Mouse (Mus musculus): Measurements from ENCODE around the gene Kmt5c. TPM values are rescaled to one million over a fixed set of nuclear protein-coding genes. Genes with fewer than 3 reads are reported as not detected.

The Kmt5c gene
- 63.7 and 66.8 TPM in 2 replicates for polyA plus RNA-seq (2015; fragmentation: Nextera tagmentation; extraction: Ambion mirVana)

DNA sequence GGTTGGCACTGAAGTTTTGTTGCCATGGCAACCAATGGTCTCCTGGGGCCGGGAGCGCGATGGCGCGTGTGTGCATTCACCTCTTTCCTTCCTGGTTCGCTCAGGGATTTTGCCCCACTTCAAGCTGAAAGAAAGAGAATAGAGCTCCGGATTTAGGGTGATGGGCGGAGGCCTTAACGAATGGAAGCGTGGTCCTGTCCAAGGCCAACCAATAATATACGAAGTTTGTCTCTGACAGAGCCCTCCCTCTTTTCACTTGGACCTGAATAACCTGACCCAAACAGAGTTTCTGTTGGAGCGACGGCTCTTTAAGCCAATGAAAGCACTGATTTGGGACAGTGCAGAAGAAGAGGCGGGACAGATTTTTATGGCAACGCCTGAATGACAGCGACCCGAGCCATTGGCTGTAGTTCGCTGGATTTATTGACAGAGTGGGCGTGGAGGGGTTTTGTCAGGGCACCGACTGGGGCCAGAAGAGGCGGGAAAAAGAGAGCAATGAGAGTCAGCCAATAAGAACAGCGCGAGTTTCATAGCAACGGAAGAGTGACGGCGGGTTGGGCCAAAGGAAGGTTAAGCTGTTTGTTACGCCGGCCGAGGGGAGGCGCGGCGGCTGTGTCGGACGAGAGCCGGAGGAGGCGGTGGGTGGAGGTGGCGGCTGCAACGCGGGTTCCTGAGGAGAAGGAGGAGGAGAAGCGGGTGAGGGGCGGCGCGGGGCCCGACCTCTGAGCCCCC lies at the start of gene Kmt5c:
TSS of gene Kmt5c (plus strand) at position 572 of the 732 bp plus-strand sequence.
- WGBS = under 1% methylated on average over 34 of the region's 44 CpGs
- H3K9ac ChIP-seq = peak within 1 kb of the TSS; percentile 77
- H3K27me3 ChIP-seq (replicated peaks) = no peaks in the 10 kb centered on the region
- no peaks in the 10 kb centered on the region for H3K9me3 ChIP-seq
- H3K4me1 ChIP-seq (replicated peaks) = peaks cover 31% of the 10 kb centered on the region
- ATAC-seq = peak; percentile 97
- peak within 1 kb of the TSS; percentile 86 for H3K27ac ChIP-seq
- peak within 1 kb of the TSS; percentile 60 for H3K4me3 ChIP-seq (replicated peaks)
- peak within 1 kb of the TSS; percentile 83 for H3K4me2 ChIP-seq (replicated peaks)
- H3K36me3 ChIP-seq = 0 out of 2 replicates have a peak, but pooled peaks cover 9% of the 10 kb centered on the region

DNA sequence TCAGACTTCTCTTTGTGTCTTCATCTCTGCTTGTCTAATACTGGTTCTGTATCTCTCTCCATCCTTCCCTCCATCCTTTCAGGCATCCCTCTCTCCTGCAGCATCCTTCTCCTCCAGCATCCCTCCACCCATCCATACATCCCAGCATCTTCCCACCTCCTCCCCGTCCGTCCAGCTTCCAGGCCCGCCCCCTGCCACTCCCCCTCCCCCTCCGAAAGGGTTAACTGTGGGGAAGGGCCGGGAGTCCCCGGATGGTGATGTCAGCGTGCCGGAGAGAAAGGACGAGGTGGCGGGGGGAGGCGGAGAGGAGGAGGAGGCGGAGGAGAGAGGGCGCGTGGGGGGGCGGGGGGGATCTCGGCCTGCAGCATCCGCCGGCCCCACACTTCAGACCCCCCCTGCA lies 49.5 kb upstream of the Kmt5c start, which contains the start of gene Brsk1:
TSS of gene Brsk1 (plus strand) at position 218 of the 400 bp plus-strand sequence.
- Histone ChIP-seq H3K4me1 (replicated peaks) (peaks cover 4% of the 10 kb centered on the region; the same call in 1 of the 2 replicates), H3K36me3 (peaks cover 5% of the 10 kb centered on the region; the same call in 1 of the 2 replicates)
- under 1% methylated on average over 6 of the region's 18 CpGs for WGBS

DNA sequence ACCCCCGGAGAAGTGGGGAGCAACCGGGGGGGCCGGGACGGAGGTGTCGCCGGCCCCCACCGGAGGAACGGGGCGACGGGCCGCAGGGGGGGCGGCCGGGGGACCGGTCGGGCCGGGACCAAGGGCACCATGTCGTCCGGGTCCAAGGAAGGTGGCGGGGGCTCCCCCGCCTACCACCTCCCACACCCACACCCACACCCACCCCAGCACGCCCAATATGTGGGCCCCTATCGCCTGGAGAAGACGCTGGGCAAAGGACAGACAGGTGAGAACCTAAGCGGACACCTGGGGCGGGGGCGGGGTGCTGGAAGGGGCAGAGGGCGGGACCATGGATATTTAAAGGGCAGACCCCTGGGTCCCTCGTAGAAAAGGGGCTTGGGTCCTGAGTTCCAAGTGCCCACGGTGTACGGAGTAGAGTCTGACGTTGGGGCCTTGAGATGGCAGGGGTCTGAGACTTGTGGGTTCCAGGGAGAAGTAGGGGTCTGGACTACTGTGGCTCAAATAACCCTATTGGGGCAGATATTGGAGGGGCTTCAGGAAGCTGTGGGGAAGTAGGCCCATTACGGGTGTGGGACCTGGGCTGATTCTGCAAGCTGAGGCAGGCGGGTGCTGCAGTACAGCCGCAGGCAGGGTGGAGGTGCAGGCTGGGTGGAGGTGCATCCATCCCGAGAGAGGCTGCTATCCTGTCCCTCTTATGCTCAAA lies 48.8 kb upstream of the Kmt5c start:
- peak overlapping the region; percentile 91 for H3K4me2 ChIP-seq (replicated peaks)
- H3K4me1 ChIP-seq (replicated peaks) = peaks cover 4% of the 10 kb centered on the region; the same call in 1 of the 2 replicates
- WGBS = 6% methylated on average over 24 of the region's 35 CpGs
- peak; percentile 73 for ATAC-seq
- peak overlapping the region; percentile 81 for H3K27ac ChIP-seq
- H3K27me3 ChIP-seq (replicated peaks) = no peaks in the 10 kb centered on the region
- H3K9ac ChIP-seq = peak overlapping the region; percentile 85
- peaks cover 5% of the 10 kb centered on the region; the same call in 1 of the 2 replicates for H3K36me3 ChIP-seq
- no peaks in the 10 kb centered on the region for H3K9me3 ChIP-seq
- H3K4me3 ChIP-seq (replicated peaks) = peak overlapping the region; percentile 70

More for the DNA sequence above, 49.5 kb upstream of the Kmt5c start, which contains the start of gene Brsk1:
- Histone ChIP-seq H3K27me3 (replicated peaks) (no peaks in the 10 kb centered on the region), H3K27ac (peak within 1 kb of the TSS; percentile 81), H3K4me3 (replicated peaks) (peak within 1 kb of the TSS; percentile 70), H3K4me2 (replicated peaks) (peak within 1 kb of the TSS; percentile 91), H3K9me3 (no peaks in the 10 kb centered on the region), H3K9ac (peak within 1 kb of the TSS; percentile 85)
- peak; percentile 67 for ATAC-seq

GRCm38 (mm10) chr7:4693004-4693403 lies 46.9 kb upstream of the Kmt5c start:
- WGBS = 89% methylated on average over 6 of the region's 6 CpGs
- Histone ChIP-seq H3K9ac (no peak overlapping the region), H3K4me1 (replicated peaks) (peaks cover 4% of the 10 kb centered on the region; the same call in 1 of the 2 replicates), H3K9me3 (no peaks in the 10 kb centered on the region), H3K4me2 (replicated peaks) (no peak overlapping the region), H3K4me3 (replicated peaks) (no peak overlapping the region), H3K27me3 (replicated peaks) (no peaks in the 10 kb centered on the region), H3K36me3 (peaks cover 5% of the 10 kb centered on the region; the same call in 1 of the 2 replicates), H3K27ac (no peak overlapping the region)
- no peak for ATAC-seq

DNA sequence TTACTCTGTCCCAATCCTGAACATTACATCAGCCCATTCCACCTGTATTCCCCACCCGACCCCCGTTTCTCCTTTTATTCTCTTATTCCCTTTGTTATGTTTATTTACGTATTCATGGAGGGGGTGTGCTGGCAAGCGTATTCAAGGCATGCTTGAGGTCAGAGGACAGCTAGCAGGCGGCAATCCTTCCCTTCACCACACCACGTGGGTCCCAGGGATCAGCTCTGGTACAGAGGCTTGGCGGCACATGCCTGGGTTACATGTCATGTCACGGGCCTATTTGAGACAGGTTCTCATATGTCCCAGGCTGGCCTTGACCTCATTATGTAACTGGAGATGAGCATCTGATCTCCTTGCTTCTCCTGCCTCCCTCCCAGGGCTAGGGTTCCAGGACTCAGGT lies 37.6 kb upstream of the Kmt5c start:
- Histone ChIP-seq H3K4me2 (replicated peaks) (no peak overlapping the region), H3K4me3 (replicated peaks) (no peak overlapping the region), H3K9ac (no peak overlapping the region), H3K4me1 (replicated peaks) (no peaks in the 10 kb centered on the region), H3K27ac (no peak overlapping the region), H3K36me3 (no peaks in the 10 kb centered on the region), H3K9me3 (no peaks in the 10 kb centered on the region), H3K27me3 (replicated peaks) (no peaks in the 10 kb centered on the region)
- no peak for ATAC-seq
- 64% methylated on average over 8 of the region's 8 CpGs for WGBS

- no peaks in the 10 kb centered on the region for H3K27me3 ChIP-seq (replicated peaks)
- H3K4me2 ChIP-seq (replicated peaks) = no peak overlapping the region
- H3K27ac ChIP-seq = no peak overlapping the region
- 88% methylated on average over 7 of the region's 7 CpGs for WGBS
- no peak for ATAC-seq
- H3K36me3 ChIP-seq = peaks cover 3% of the 10 kb centered on the region; the same call in 1 of the 2 replicates
- no peaks in the 10 kb centered on the region for H3K9me3 ChIP-seq
- no peaks in the 10 kb centered on the region for H3K4me1 ChIP-seq (replicated peaks)
- no peak overlapping the region for H3K9ac ChIP-seq
- no peak overlapping the region for H3K4me3 ChIP-seq (replicated peaks)
Observed at GRCm38 (mm10) chr7:4703195-4703594, 36.7 kb upstream of the Kmt5c start.

DNA sequence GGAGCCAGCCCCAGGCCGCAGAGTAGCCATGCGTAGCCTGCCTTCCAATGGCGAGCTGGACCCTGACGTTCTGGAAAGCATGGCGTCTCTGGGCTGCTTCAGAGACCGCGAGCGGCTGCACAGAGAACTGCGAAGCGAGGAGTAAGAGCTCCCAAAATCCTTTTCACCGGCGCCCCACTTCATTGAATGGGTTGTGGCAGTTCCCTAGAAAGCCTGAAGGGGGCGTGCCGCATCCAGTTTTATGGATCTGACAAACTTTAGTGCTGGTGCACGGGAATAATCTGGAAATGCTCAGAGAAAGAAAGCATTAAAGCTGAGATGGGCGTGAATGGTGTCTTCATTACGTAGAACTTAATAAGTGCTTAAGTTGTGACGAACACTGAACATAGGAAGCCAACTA lies 34.8 kb upstream of the Kmt5c start:
- WGBS = 55% methylated on average over 18 of the region's 18 CpGs

GRCm38 (mm10) chr7:4712594-4712993 lies 27.3 kb upstream of the Kmt5c start:
- peaks cover 30% of the 10 kb centered on the region for H3K36me3 ChIP-seq
- no peak for ATAC-seq
- 88% methylated on average over 3 of the region's 3 CpGs for WGBS

More for the DNA sequence above, 34.8 kb upstream of the Kmt5c start:
- ATAC-seq = no peak
- Histone ChIP-seq H3K4me3 (replicated peaks) (no peak overlapping the region), H3K36me3 (peaks cover 9% of the 10 kb centered on the region; the same call in 1 of the 2 replicates), H3K9me3 (no peaks in the 10 kb centered on the region), H3K4me2 (replicated peaks) (no peak overlapping the region), H3K9ac (no peak overlapping the region), H3K27ac (no peak overlapping the region), H3K27me3 (replicated peaks) (no peaks in the 10 kb centered on the region), H3K4me1 (replicated peaks) (no peaks in the 10 kb centered on the region)

DNA sequence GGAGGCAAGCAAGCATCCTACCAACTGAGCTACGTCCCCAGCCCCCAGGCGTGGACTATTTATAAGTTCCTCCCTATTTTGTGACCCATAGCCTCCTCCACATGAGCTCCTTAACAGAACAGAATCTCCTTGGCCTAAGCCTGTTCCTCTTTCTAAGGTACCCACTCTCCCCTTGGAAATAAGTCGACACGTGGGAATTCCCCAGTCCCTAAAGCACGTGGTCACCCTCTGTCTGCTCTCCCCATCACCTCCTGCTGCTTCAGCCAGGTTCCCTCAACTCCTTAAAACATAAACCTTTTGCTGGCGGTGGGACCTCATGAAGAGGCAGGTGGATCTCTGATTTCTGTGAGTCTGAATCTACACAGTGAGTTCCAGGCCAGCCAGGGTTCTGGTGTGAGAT lies 23.0 kb upstream of the Kmt5c start:
- no peak for ATAC-seq
- no peak overlapping the region for H3K27ac ChIP-seq
- H3K36me3 ChIP-seq = peaks cover 14% of the 10 kb centered on the region; the same call in 1 of the 2 replicates
- H3K9ac ChIP-seq = no peak overlapping the region
- H3K27me3 ChIP-seq (replicated peaks) = no peaks in the 10 kb centered on the region
- WGBS = 71% methylated on average over 6 of the region's 6 CpGs
- H3K4me3 ChIP-seq (replicated peaks) = no peak overlapping the region
- H3K4me2 ChIP-seq (replicated peaks) = no peak overlapping the region
- H3K4me1 ChIP-seq (replicated peaks) = no peaks in the 10 kb centered on the region
- no peaks in the 10 kb centered on the region for H3K9me3 ChIP-seq

More at GRCm38 (mm10) chr7:4712594-4712993, 27.3 kb upstream of the Kmt5c start:
- Histone ChIP-seq H3K4me2 (replicated peaks) (no peak overlapping the region), H3K9me3 (no peaks in the 10 kb centered on the region), H3K27ac (no peak overlapping the region), H3K27me3 (replicated peaks) (no peaks in the 10 kb centered on the region), H3K4me3 (replicated peaks) (no peak overlapping the region), H3K9ac (no peak overlapping the region), H3K4me1 (replicated peaks) (no peaks in the 10 kb centered on the region)

DNA sequence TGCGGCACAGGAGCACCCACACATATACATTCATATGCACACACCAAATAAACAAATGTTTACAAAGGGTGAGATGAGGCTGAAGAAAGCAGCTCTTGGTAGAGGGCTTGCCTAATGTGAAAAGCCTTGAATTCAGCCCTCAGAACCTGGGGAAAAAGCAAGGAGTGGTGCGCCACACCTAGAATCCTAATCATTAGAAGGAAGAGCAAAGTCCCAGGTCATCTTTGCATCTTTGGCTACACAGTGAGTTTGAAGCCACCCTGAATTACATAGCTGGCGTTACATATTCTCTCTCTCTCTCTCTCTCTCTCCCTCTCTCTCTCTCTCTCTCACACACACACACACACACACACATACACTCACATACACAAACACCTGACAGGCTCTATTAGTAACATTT lies 20.6 kb upstream of the Kmt5c start:
- 82% methylated on average over 3 of the region's 3 CpGs for WGBS
- Histone ChIP-seq H3K4me2 (replicated peaks) (no peak overlapping the region), H3K36me3 (0 out of 2 replicates have a peak, but pooled peaks cover 2% of the 10 kb centered on the region), H3K4me1 (replicated peaks) (peaks cover 5% of the 10 kb centered on the region; the same call in 1 of the 2 replicates), H3K9me3 (no peaks in the 10 kb centered on the region), H3K27ac (no peak overlapping the region), H3K4me3 (replicated peaks) (no peak overlapping the region), H3K9ac (no peak overlapping the region), H3K27me3 (replicated peaks) (no peaks in the 10 kb centered on the region)
- ATAC-seq = peak; percentile 51; the same call in 1 of the 2 replicates

DNA sequence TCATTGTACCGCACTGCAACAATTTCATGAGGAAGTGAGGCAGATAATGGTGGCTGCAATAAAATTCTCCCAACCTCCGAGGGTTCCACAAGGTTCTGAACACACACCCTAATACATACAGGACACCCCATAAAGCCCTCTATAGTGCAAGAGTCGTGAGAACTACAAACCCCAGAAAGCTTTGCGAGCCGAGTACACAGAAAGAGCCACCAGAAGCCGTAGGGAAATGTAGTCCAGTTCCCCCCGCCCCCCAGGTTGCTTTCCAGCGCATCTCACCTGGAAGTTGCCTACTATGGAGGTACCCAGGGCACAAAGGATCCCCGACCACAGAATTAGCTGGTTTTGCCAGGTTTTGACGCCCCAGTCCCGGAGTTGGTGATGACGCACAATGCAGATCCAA lies 16.4 kb upstream of the Kmt5c start:
- Histone ChIP-seq H3K27ac (peak overlapping the region; percentile 61; the same call in 1 of the 2 replicates), H3K9me3 (no peaks in the 10 kb centered on the region), H3K27me3 (replicated peaks) (no peaks in the 10 kb centered on the region), H3K36me3 (no peaks in the 10 kb centered on the region), H3K4me3 (replicated peaks) (peak overlapping the region; percentile 32), H3K9ac (no peak overlapping the region), H3K4me1 (replicated peaks) (peaks cover 5% of the 10 kb centered on the region), H3K4me2 (replicated peaks) (peak overlapping the region; percentile 64)
- peak; percentile 36; the same call in 1 of the 2 replicates for ATAC-seq
- 32% methylated on average over 12 of the region's 12 CpGs for WGBS

DNA sequence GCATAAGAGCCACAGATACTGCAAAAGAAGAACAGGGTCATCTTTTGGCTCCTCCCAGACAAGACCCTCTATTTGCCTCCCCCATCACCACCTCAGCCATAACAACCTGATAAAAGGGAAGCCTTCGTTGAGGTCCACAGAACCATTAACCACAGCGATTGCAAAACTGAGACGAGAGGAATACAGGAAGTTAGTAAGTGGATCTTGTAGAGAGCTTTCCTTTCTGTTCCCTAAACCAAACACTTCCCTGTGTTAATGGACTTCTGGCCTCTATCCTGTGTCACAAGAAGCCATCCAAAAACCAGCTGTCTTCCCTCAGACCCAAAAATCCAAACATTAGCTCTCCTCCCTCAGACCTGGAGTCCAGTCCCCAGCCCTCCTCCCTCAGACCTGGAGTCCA lies 15.6 kb upstream of the Kmt5c start:
- peak overlapping the region; percentile 32 for H3K4me3 ChIP-seq (replicated peaks)
- H3K4me1 ChIP-seq (replicated peaks) = peaks cover 5% of the 10 kb centered on the region
- H3K36me3 ChIP-seq = no peaks in the 10 kb centered on the region
- H3K4me2 ChIP-seq (replicated peaks) = peak overlapping the region; percentile 64
- WGBS = 27% methylated on average over 3 of the region's 3 CpGs
- peak; percentile 16 for ATAC-seq
- no peaks in the 10 kb centered on the region for H3K27me3 ChIP-seq (replicated peaks)
- H3K9me3 ChIP-seq = no peaks in the 10 kb centered on the region
- peak overlapping the region; percentile 61 for H3K27ac ChIP-seq
- peak overlapping the region; percentile 15 for H3K9ac ChIP-seq
